Mouse (Mus musculus): Measurements from ENCODE around the gene BC052040. TPM values are rescaled to one million over a fixed set of nuclear protein-coding genes. Genes with fewer than 3 reads are reported as not detected.

The BC052040 gene
- polyA plus RNA-seq, 1 experiment from 2014 or later = 11.5 TPM

DNA sequence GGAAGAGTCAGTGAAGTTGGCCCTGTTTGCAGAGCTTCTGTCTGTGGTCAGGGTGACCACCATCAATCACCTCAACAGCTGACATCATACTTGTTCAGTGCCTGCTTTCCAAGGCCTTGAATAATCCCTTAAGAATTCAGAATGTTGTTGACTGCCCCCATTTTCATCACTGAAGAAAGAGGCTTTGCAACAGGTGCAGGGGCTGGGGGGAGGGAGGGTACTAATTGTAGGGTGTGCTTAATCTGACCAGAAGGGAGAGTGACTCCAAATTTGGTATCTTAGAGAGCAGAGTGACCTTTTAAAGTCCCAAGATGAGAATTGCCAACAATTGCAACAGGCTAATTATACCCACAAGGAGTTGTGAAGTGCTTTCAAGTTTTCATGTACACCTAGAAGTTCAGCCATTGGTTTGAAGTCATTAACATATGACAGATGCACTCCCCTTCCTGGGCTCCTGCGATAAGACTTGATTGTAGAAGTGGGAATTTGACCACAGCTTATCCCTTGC lies 24.4 kb downstream of the BC052040 start:
- no peak for ATAC-seq (ENCODE audit: borderline replicate concordance, extremely low read depth, low FRiP score, low TSS enrichment)
- H3K27ac ChIP-seq = no peak overlapping the region
- H3K4me2 ChIP-seq = no peak overlapping the region
- no peak overlapping the region for H3K9ac ChIP-seq
- H3K9me3 ChIP-seq = no peaks in the 10 kb centered on the region
- H3K4me1 ChIP-seq = no peaks in the 10 kb centered on the region
- WGBS = 36% methylated on average over 1 of the region's 1 CpGs
- H3K4me3 ChIP-seq = no peak overlapping the region
- H3K27me3 ChIP-seq = no peaks in the 10 kb centered on the region
- H3K36me3 ChIP-seq = no peaks in the 10 kb centered on the region

DNA sequence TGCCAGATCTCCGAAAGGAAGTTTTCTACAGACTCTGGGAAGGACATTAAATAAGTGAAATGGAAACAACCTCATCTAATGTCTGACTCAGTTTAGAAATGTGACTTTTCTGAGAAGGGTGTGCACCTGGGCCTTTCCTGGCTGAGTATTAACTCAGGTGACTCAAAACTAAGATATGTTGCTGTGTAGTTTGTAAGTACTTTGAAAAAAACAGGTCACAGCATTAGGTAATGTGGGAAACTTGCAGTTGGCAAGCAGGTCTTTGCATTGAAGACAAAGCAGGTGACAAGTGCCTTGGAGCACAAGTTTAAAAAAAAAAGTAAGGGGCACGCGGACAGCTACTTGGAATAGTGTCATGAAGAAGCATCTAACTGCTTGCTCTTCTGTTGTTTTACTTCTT lies 27.5 kb downstream of the BC052040 start:
- Histone ChIP-seq H3K36me3 (no peaks in the 10 kb centered on the region), H3K9me3 (no peaks in the 10 kb centered on the region), H3K4me2 (no peak overlapping the region), H3K9ac (no peak overlapping the region), H3K27me3 (no peaks in the 10 kb centered on the region), H3K27ac (no peak overlapping the region), H3K4me3 (no peak overlapping the region), H3K4me1 (no peaks in the 10 kb centered on the region)
- no peak for ATAC-seq (ENCODE audit: borderline replicate concordance, extremely low read depth, low FRiP score, low TSS enrichment)
- WGBS = 91% methylated on average over 3 of the region's 3 CpGs

DNA sequence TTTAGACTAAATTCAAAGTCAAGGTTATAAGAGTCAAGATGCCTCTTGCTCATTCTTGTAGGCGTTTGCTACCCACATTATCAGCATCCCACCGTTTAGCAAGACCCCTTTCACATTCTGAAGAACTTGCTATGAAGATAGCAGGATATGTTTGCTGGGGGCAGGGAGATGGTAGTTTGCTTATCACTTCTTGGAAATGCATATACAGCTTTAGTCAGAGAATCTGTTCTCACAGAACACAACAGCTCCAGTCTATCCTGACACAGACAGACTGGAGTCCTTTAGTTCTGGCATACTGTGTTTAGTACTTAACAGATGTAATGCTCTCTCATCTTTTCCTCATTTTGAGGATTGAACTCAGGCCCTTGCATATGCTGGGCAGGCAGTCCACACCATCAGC lies 28.6 kb downstream of the BC052040 start:
- Histone ChIP-seq H3K27me3 (no peaks in the 10 kb centered on the region), H3K4me3 (no peak overlapping the region), H3K9ac (no peak overlapping the region), H3K9me3 (no peaks in the 10 kb centered on the region), H3K27ac (no peak overlapping the region), H3K4me2 (no peak overlapping the region), H3K36me3 (no peaks in the 10 kb centered on the region), H3K4me1 (no peaks in the 10 kb centered on the region)
- 72% methylated on average over 2 of the region's 2 CpGs for WGBS
- no peak for ATAC-seq (ENCODE audit: borderline replicate concordance, extremely low read depth, low FRiP score, low TSS enrichment)

DNA sequence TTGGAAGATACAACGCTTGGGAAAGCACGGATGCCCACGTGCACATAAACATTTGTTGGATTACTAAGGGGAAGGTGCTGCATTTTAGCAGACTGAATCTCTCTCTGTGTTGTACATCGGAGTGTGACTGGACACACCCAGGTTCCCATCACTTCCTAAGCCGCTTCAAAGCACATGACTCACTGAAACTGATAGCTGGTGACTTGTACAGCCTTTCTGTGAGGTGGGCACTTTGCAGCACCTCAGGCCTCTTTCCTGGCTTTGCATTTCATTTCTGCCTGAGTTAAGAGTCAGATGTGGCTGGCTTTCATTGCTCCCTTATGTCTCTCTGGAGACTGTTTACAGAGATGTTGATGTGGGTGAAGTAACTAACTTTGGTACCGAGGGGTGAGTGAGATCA lies 29.0 kb downstream of the BC052040 start:
- Histone ChIP-seq H3K27ac (no peak overlapping the region), H3K27me3 (no peaks in the 10 kb centered on the region), H3K9ac (no peak overlapping the region), H3K4me3 (no peak overlapping the region), H3K4me2 (no peak overlapping the region), H3K36me3 (no peaks in the 10 kb centered on the region), H3K9me3 (no peaks in the 10 kb centered on the region), H3K4me1 (no peaks in the 10 kb centered on the region)
- no peak for ATAC-seq (ENCODE audit: borderline replicate concordance, extremely low read depth, low FRiP score, low TSS enrichment)
- 83% methylated on average over 6 of the region's 6 CpGs for WGBS

DNA sequence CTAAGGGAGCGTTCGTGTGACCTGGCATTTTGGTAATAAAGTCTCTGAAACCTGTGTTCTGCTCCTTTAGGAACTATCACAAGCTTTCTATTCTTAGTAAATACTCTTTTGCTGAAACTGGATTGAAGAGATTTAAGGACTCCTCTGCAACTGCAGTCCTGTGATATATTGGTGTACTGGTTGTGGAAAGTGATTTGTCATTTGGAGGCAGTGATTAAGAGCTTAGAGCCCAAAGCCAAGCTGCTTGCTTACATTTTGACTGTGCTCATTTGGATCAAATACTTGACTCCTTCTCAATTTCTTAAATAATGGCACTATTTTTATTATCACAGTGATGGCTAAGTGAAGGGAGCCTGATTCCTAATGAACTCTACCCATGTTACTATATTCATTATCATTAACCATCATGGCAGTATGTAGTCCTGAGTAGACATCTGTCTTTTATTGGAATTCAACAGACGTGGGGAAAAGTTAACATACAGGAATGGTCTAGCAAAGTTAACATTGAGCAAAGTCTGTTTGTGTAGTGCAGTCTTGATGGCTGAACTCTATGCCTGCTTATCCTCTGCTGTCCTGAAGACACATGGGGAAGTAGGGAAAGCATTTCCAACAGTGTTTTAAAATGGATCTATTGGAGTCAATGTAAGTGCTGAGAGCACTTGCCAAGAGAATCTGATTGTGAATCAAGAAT lies 32.5 kb downstream of the BC052040 start:
- H3K9ac ChIP-seq = no peak overlapping the region

DNA sequence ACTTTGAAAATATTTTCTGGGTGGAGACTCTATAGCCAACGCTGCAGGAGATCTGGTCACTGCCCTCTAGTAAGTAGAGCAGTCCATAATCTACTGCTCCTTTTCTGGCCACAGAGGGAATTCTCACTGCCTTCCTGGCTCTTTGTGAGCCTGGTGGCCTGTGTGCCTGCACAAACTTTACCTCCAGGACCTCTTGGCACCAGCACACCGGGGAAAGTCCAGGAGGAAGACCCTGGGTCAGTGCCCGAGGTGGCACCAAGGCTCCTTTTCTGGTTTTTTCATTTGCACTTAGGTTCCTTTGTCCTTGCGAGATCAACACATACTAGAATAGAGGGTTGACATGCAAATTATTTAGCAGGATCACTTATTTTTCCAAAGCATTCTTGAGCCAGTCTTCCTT lies 47.0 kb downstream of the BC052040 start:
- Histone ChIP-seq H3K9ac (no peak overlapping the region), H3K27me3 (no peaks in the 10 kb centered on the region), H3K4me2 (no peak overlapping the region), H3K4me3 (no peak overlapping the region), H3K9me3 (no peaks in the 10 kb centered on the region), H3K4me1 (no peaks in the 10 kb centered on the region), H3K36me3 (no peaks in the 10 kb centered on the region), H3K27ac (no peak overlapping the region)
- 84% methylated on average over 4 of the region's 4 CpGs for WGBS
- no peak for ATAC-seq (ENCODE audit: borderline replicate concordance, extremely low read depth, low FRiP score, low TSS enrichment)

More for the DNA sequence above, 32.5 kb downstream of the BC052040 start:
- no peaks in the 10 kb centered on the region for H3K4me1 ChIP-seq
- H3K27me3 ChIP-seq = no peaks in the 10 kb centered on the region
- no peak for ATAC-seq (ENCODE audit: borderline replicate concordance, extremely low read depth, low FRiP score, low TSS enrichment)
- H3K4me3 ChIP-seq = no peak overlapping the region
- H3K27ac ChIP-seq = no peak overlapping the region
- no peaks in the 10 kb centered on the region for H3K9me3 ChIP-seq
- no peaks in the 10 kb centered on the region for H3K36me3 ChIP-seq
- 85% methylated on average over 3 of the region's 3 CpGs for WGBS
- H3K4me2 ChIP-seq = no peak overlapping the region

DNA sequence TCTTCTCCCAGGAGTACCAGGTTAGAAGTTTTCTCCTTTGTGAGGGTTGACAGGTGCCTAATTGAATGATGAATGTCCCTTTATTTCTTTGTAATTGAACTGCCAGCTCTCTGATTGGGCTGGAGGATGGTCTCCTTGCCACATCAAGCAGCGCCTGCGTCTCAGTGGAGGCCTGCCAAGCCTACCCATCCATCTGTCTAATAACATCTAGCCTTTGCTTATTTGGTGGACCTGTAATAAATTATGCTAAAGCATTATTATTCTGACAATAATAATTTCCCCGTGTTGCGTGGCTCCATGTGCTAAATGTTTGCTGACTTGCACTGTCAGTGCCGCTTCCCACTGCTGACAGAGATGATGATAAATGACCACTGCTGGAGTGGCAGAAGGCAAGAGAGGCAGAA lies 49.5 kb downstream of the BC052040 start:
- Histone ChIP-seq H3K4me2 (no peak overlapping the region), H3K27me3 (no peaks in the 10 kb centered on the region), H3K4me3 (no peak overlapping the region), H3K4me1 (no peaks in the 10 kb centered on the region), H3K9ac (no peak overlapping the region), H3K9me3 (no peaks in the 10 kb centered on the region), H3K27ac (no peak overlapping the region), H3K36me3 (no peaks in the 10 kb centered on the region)
- WGBS = 51% methylated on average over 5 of the region's 5 CpGs
- no peak for ATAC-seq (ENCODE audit: borderline replicate concordance, extremely low read depth, low FRiP score, low TSS enrichment)

DNA sequence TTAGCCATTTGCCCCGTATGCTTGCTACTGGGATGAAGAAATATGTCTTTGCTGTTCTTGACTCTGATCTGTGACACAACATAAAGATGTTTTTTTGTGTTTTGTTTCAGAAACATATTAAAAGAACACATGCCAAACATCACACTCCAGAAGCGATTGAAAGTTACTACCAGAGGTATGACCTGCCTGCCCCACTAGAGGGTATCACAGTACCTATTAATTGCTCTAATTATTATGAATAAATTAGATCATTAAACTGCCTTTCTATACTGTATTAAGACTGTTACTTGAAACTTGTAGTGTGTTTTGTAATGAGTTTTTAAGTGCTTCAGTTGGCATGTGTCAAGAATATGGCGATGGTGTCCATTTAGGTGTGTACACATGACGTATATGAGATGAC lies 50.3 kb downstream of the BC052040 start:
- Histone ChIP-seq H3K4me1 (no peaks in the 10 kb centered on the region), H3K4me2 (no peak overlapping the region), H3K27me3 (no peaks in the 10 kb centered on the region), H3K9ac (no peak overlapping the region), H3K36me3 (no peaks in the 10 kb centered on the region), H3K27ac (no peak overlapping the region), H3K9me3 (no peaks in the 10 kb centered on the region), H3K4me3 (no peak overlapping the region)
- ATAC-seq (ENCODE audit: borderline replicate concordance, extremely low read depth, low FRiP score, low TSS enrichment) = no peak
- 88% methylated on average over 4 of the region's 4 CpGs for WGBS

DNA sequence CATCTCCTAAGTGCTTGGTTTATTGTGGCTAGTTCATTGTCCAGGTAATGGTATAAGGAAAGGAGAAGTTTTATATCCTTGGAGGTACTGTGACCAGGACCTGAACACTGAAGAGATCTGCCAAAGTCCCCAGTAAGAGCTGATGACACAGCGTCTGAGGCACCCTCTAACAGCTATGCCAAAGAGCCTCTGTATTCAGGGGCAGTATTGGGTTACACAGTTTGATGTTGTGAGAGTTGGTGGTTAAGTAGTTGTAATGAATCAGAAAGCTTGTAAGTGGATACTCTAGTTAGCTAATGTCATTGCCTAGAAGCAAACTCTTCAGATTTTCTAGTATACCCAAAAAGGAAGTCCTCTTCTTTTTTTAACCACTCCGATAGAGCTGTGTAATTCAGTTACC lies 68.7 kb downstream of the BC052040 start:
- 79% methylated on average over 2 of the region's 2 CpGs for WGBS
- Histone ChIP-seq H3K36me3 (no peaks in the 10 kb centered on the region), H3K9ac (no peak overlapping the region), H3K27me3 (no peaks in the 10 kb centered on the region), H3K9me3 (no peaks in the 10 kb centered on the region), H3K4me2 (no peak overlapping the region), H3K4me3 (no peak overlapping the region), H3K4me1 (no peaks in the 10 kb centered on the region), H3K27ac (no peak overlapping the region)
- ATAC-seq (ENCODE audit: borderline replicate concordance, extremely low read depth, low FRiP score, low TSS enrichment) = no peak

DNA sequence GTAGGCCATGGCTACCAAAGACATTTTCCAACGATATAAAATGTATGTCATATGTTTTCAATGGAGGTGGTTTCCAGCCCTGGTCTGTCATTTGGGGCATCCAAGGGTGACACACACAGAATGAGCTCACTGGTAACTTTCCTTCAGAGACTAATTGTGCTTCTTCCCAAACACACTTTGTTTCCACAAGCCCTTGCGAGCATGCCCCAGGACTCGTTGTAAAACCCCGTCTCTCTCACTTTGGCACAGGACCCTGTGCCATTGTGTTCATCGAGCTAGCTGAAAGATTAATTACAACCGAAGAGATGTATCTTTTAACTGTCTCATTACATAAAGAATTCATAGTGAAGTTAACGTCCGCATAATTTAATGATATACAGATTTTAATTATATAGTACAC lies 78.2 kb downstream of the BC052040 start:
- Histone ChIP-seq H3K9ac (no peak overlapping the region), H3K4me2 (no peak overlapping the region), H3K4me3 (no peak overlapping the region), H3K4me1 (no peaks in the 10 kb centered on the region), H3K27ac (no peak overlapping the region), H3K27me3 (no peaks in the 10 kb centered on the region), H3K9me3 (no peaks in the 10 kb centered on the region), H3K36me3 (no peaks in the 10 kb centered on the region)
- ATAC-seq (ENCODE audit: borderline replicate concordance, extremely low read depth, low FRiP score, low TSS enrichment) = no peak
- WGBS = 83% methylated on average over 8 of the region's 8 CpGs

DNA sequence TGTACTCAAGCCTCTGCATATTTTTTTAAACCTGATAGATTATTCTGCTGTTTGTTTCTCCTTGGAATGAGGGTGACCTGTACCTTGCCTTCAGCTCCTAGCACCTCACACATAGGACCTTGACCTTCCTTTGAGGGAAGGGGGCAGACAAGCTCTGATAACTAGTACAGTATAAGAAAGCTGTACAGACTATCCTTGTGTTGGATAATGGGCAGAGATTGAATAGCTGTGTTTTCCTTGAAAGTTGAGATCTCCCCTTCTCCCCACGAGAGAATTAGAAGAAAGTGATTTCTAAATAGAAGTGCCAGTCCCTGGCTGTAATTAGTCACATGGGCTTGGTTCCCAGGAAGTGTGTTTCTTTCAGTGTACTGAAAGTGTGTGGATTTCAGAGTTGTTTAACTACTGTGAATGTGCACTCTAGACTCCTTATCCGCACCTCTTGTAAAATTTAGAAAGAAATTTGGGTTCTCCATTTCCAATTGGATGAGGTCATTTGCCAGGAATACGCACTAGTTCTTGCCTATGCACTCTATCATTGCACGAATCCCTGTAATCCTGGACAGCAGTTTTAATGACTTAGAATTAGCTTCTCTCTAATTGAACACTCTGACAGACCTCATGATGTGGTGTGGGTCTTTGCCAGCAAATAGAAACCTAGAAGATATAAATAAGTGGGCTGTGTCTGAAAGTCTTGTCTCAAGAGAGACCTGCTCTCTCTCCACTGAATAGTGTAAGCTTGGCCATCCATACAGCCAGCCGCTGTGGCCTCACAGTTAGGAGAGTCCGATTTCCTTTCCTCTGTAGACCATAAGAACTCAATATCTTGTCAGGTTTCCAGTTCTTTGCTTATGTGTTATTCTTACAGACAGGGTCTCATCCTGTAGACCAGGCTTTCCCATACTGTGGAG lies 79.0 kb downstream of the BC052040 start:
- Histone ChIP-seq H3K9ac (no peak overlapping the region), H3K4me1 (no peaks in the 10 kb centered on the region), H3K4me2 (no peak overlapping the region), H3K36me3 (no peaks in the 10 kb centered on the region), H3K27ac (no peak overlapping the region), H3K9me3 (no peaks in the 10 kb centered on the region), H3K4me3 (no peak overlapping the region), H3K27me3 (no peaks in the 10 kb centered on the region)
- WGBS = 81% methylated on average over 6 of the region's 6 CpGs
- ATAC-seq (ENCODE audit: borderline replicate concordance, extremely low read depth, low FRiP score, low TSS enrichment) = no peak

DNA sequence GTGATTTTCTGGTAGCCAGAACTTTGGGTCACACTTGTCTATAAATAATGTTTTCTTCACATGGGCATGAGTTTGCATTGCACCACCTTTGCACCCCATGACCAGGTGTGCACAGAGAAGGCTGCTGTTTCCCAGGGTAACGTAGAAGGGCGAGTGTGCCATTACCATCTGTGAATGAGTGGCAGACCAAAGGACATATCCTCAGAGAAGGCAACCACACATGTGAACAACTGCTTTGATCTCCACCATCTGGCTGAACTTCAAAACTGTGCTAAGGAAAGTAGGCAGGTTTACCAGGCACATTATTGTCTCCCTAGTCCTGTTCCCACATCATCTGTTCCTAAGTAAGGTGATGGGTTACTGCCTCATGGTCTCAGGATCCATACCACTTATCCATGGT lies 86.0 kb downstream of the BC052040 start:
- Histone ChIP-seq H3K27me3 (no peaks in the 10 kb centered on the region), H3K4me2 (no peak overlapping the region), H3K4me3 (no peak overlapping the region), H3K4me1 (no peaks in the 10 kb centered on the region), H3K36me3 (no peaks in the 10 kb centered on the region), H3K9me3 (no peaks in the 10 kb centered on the region), H3K9ac (no peak overlapping the region), H3K27ac (no peak overlapping the region)
- no peak for ATAC-seq (ENCODE audit: borderline replicate concordance, extremely low read depth, low FRiP score, low TSS enrichment)
- WGBS = 85% methylated on average over 2 of the region's 2 CpGs

Measured in lung, embryonic 15.5 days (tissue).